Mouse (Mus musculus): ENCODE measurements around the gene Fbn1. TPM values are rescaled to one million over a fixed set of nuclear protein-coding genes. Genes with fewer than 3 reads are reported as not detected.

Gene Fbn1
- total RNA-seq, 2 experiments from 2014 or later = 243 to 249 TPM

GRCm38 (mm10) chr2:125505006-125505745 lies 2.6 kb downstream of the Fbn1 start, which contains the start of gene Gm9913:
Gene Gm9913 (plus strand): TSS chr2:125505089.
- intact Hi-C loops (cut with DNase I) = loop anchor here (5.0 to 10.0 kb wide), 3 partner anchors 33 to 103 kb away; no protein-coding TSS in a partner anchor
- peak; percentile 70 to 72 for DNase-seq

- no peak for DNase-seq
- intact Hi-C loops (cut with DNase I) = loop anchor here (10.0 kb wide), 1 partner anchor 93 kb away; no protein-coding TSS in a partner anchor
Observed at GRCm38 (mm10) chr2:125501526-125501925, 6.3 kb downstream of the Fbn1 start.

- intact Hi-C loops (cut with DNase I) = no loop called here
- DNase-seq = no peak
Observed at GRCm38 (mm10) chr2:125498216-125498615, 9.6 kb downstream of the Fbn1 start.

DNA sequence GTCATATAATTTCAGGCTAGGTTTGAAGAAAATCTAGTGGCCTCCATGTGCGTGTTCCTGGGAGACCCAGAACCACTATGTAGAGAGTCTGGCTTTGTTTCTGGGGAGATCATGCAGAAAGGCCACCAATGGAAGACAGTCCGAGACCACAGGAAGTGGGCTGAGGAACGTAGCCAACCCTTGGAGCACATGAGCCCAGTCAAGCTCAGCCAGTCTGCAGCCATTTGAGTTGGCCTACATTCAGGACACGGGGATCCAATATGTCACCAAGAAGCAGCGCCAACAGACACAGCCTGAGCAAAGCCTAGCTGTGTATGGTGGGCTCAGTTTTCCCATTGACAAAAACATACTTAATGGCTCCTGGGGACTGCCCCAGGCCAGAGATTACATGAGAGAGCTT lies 11.1 kb downstream of the Fbn1 start:
- peak; percentile 48 to 56 for DNase-seq
- intact Hi-C loops (cut with DNase I) = no loop called here

GRCm38 (mm10) chr2:125494831-125495812 lies 12.7 kb downstream of the Fbn1 start:
- intact Hi-C loops (cut with DNase I) = no loop called here
- DNase-seq = no peak

DNA sequence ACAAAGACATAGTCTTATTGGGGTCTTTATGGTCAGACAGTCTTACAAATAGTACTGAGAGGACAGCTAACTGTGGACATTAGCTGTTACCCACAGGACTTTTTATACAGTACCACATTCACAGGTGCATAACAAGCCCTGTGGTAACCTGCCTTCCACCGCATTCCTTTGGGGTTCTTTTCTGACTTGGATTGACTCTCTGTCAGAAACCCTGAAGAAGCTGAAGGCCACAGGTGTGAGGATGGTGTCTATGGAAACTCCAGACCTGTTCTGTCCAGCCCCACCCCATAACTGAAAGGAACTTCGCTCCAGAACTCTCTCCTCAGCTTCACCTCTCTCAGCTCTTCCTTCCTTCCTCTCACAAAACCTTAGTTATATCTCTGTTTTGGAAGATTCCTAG lies 13.5 kb downstream of the Fbn1 start:
- intact Hi-C loops (cut with DNase I) = no loop called here

DNA sequence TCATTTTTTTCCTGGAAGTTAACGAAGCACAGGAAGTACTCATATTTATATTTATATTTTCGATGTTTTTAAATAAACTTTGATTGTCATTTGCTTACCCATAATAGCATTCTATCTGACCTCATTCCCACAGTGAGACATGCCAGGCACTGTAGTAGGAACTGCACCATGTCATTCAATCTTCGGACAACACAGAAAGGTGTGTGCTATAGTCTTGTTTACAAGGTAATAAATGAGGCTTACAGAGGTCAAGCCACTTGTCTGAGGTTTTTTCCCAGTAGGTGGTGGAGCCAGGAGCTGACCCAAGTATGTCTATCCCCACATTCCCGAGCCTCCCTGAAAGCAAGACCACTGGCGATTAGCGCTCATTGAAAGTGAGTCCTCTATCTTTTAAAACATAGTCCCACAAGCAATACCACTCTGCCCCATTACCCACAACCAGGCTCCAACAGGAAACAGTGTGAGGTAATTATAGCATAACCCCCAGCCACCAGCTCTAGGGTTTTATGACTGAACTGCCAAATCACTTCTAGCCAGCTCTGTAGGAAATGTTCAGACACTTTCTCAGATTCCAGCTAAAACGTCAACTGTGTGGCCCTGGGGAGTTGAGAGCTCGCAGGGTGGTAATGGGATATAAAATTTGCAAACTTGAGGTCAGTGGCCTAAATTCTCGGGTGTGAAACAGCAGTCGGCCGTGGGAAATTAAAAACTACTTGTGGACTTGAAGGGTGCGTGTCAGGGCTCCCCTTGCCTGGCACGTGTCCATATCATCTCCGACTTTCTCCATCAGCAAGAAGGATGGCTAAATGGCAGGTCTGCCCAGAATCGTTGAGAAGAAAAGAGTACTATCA lies 15.5 kb downstream of the Fbn1 start:
- intact Hi-C loops (cut with DNase I) = no loop called here
- peak in 1 of 2 experiments; percentile 35 for DNase-seq

More for the DNA sequence above, 13.5 kb downstream of the Fbn1 start:
- no peak for DNase-seq

DNA sequence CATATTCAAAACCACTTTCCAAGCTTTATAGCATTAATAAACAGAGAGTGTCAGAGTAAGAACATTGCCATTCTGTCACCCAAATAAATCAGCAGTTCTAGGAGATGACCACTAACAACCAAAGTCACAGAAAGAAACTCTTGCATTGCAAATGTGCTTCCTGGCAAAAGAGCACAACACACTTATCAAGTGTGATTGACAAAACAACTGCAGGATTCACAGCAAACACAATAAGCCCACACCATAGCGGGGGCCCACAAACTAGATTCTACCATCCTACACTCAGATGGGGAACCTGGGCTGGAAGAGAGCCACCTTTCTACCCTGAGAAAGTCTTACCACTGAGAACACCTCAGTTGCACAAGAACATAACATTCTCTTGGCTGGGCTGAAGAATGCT lies 17.8 kb downstream of the Fbn1 start:
- no peak for DNase-seq
- intact Hi-C loops (cut with DNase I) = no loop called here

DNA sequence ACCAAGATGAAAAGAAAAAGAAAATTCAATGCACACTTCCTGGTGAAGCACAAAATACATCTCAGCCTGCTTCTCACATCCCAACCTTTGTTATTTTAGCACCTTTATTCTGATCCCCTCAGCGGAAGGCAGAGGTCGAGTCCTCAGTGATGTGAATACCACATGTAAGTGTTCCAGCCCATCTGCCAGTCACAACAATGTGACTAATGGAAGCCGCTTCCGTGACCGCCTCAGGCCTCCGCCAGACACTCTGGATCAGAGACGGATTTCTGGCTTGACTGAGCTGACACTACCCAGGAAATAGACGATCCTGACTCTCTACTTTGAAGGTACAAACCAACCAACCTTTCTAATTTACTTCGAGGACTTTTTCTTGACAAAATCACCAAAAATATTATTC lies 22.9 kb downstream of the Fbn1 start:
- DNase-seq = peak; percentile 50 to 53
- intact Hi-C loops (cut with DNase I) = no loop called here

GRCm38 (mm10) chr2:125484164-125484563 lies 23.6 kb downstream of the Fbn1 start:
- peak; percentile 62 to 65 for DNase-seq
- intact Hi-C loops (cut with DNase I) = no loop called here

GRCm38 (mm10) chr2:125481531-125482317 lies 26.1 kb downstream of the Fbn1 start:
- intact Hi-C loops (cut with DNase I) = no loop called here
- DNase-seq = no peak

DNA sequence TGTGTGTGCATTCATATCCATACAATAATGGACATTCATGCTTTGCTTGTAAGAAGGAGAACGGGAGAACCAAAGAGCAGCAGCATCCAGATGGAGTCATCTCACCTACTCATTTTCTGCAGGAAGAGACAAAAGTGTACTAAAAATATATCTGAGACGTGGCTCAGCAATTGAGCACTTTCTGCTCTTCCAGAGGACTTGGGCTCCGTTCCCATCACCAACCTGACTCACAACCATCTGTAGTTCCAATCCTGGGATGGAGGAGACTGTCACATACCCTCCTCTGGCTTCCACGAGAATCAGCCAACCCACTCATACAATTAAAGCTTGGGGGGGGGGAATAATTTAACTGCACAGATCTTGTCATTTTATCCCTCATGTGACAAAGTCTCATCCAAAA lies 26.7 kb downstream of the Fbn1 start:
- DNase-seq = no peak
- intact Hi-C loops (cut with DNase I) = no loop called here

DNA sequence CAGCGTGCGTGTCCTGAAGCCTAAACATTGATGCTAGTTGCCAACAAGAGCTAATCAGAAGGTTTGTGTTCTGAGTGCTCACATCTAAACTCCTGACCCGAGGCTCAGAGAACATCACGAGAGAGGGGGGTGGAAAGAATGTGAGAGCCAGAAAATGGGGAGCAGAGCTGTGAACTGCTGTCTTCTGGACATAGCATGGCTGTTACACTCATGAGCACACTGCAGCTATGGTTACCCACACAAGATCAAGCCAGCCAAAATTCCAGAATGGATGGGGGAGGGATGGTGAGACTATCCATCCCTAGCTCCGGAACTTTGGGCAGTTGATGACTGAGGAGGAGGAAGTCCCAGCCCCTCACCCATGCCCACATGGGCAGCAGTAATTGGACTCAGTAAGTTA lies 27.7 kb downstream of the Fbn1 start:
- intact Hi-C loops (cut with DNase I) = no loop called here
- peak in 1 of 2 experiments; percentile 38 for DNase-seq

DNA sequence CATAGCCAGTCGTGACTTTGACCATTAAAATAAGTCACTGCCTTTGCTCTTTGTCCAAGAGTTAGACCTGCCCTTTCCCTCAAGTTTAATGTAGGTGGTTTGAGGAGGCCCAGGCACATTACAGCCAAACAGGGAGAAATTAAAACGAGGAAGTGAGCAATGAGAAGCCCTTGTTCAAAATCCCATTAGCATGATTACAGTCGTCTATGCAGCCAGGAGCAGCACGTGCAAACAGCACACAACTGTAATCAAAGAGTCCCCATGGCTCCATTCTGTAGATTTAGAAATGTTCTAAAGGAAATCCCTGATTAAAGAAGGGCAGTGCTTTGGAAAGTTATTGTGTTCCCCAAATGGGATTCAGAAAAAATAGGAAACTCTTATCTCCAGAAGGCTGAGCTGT lies 29.1 kb downstream of the Fbn1 start:
- DNase-seq = no peak
- intact Hi-C loops (cut with DNase I) = no loop called here

DNA sequence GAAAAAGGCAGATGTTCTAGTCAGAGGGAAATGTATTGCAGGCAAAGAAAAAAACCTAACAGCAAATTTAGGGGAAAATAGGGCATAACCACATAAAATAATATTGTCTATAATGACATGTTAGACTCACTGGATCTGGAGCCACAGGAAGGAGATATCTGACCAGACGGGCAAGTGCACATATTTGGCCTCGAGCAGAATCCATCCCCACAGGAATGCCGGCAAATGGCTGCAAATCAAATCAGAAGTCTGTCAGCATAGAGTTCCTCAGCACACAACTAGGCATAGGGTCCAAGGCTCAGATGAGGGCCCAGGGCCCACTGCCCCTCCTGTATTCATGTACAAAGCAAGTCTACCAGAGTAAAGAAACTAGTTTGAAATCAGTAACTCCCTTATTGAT lies 30.4 kb downstream of the Fbn1 start:
- DNase-seq = no peak
- intact Hi-C loops (cut with DNase I) = no loop called here

GRCm38 (mm10) chr2:125476231-125476630 lies 31.6 kb downstream of the Fbn1 start:
- no peak for DNase-seq
- intact Hi-C loops (cut with DNase I) = no loop called here

DNA sequence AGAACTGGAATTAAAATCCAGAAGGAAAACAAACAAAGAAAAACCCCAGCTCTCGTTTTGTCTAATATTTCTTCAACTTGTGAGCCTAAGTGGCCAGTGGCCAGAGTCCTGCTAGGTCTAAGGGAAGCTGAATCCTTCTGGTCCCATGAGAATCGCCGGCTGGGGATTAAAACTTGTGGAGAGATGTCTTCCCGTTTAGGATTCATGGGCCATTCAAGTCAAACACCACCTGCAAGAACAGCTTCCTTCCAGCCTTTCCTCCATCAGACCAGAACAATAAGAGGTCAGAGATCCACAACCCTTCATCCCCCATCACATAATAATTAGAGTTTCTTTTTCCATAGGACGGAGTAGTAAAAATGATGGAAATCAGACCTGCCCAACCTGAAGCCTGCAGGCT lies 33.1 kb downstream of the Fbn1 start:
- DNase-seq = peak; percentile 53 to 59
- intact Hi-C loops (cut with DNase I) = loop anchor here (5.0 kb wide), 1 partner anchor 33 kb away; the partner anchor contains the start of genes Fbn1 and Gm9913

GRCm38 (mm10) chr2:125473228-125473627 lies 34.6 kb downstream of the Fbn1 start:
- intact Hi-C loops (cut with DNase I) = loop anchor here (2.0 to 5.0 kb wide), 2 partner anchors 14 to 34 kb away; partner anchors contain the start of genes Fbn1 and Gm9913
- no peak for DNase-seq

DNA sequence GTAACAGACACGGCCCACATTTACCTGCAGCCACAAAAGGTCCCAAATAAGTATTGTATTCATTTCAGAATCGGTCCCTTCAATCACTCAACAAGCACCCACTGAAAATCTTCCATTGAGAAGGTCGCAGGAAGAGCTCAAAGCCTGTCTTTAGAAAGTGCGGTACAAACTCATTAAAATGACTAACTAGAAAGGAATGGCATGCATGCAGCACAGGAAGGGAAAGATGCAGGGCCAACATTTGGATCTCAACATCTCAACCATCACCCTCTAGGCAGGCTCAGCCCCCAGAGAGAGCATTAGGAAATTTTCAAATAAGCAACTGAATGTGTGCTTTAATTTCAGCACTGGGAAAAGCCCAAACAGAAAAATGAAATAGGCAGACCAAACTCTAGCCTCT lies 36.1 kb downstream of the Fbn1 start:
- intact Hi-C loops (cut with DNase I) = loop anchor here (2.0 to 5.0 kb wide), 2 partner anchors 15 to 36 kb away; partner anchors contain the start of genes Fbn1 and Gm9913
- DNase-seq = no peak
